Mouse (Mus musculus): Measurements from ENCODE around the gene Btbd11. TPM values are rescaled to one million over a fixed set of nuclear protein-coding genes. Genes with fewer than 3 reads are reported as not detected.

The Btbd11 gene
- total and polyA plus RNA-seq, 3 experiments, result 5.7 to 14.6 (median 10.0) TPM

GRCm38 (mm10) chr10:85420851-85421628 lies 34.4 kb downstream of the Btbd11 start:
- no peak for DNase-seq

- DNase-seq, result no peak
These were observed 35.0 kb downstream of the Btbd11 start for GRCm38 (mm10) chr10:85421629-85422012.

GRCm38 (mm10) chr10:85425756-85426155 lies 39.1 kb downstream of the Btbd11 start:
- no peak for DNase-seq

GRCm38 (mm10) chr10:85437217-85437616 lies 50.6 kb downstream of the Btbd11 start:
- DNase-seq, result no peak

- DNase-seq, result no peak
These were observed 56.8 kb downstream of the Btbd11 start for GRCm38 (mm10) chr10:85443371-85443770.

GRCm38 (mm10) chr10:85445891-85446290 lies 59.3 kb downstream of the Btbd11 start:
- DNase-seq, result peak; percentile 50

- no peak for DNase-seq
These were observed 60.1 kb downstream of the Btbd11 start for GRCm38 (mm10) chr10:85446700-85447099.

GRCm38 (mm10) chr10:85447869-85448268 lies 61.3 kb downstream of the Btbd11 start:
- DNase-seq, result no peak

- DNase-seq, result no peak
These were observed 65.2 kb downstream of the Btbd11 start for GRCm38 (mm10) chr10:85451629-85452368.

- no peak for DNase-seq
These were observed 66.7 kb downstream of the Btbd11 start for GRCm38 (mm10) chr10:85453221-85453775.

GRCm38 (mm10) chr10:85455985-85456384 lies 69.4 kb downstream of the Btbd11 start:
- DNase-seq, result peak; percentile 35

GRCm38 (mm10) chr10:85458744-85459344 lies 72.2 kb downstream of the Btbd11 start:
- DNase-seq, result peak; percentile 73

GRCm38 (mm10) chr10:85460736-85461135 lies 74.1 kb downstream of the Btbd11 start:
- no peak for DNase-seq

- DNase-seq, result no peak
These were observed 77.5 kb downstream of the Btbd11 start for GRCm38 (mm10) chr10:85464152-85464551.

- DNase-seq, result no peak
These were observed 79.1 kb downstream of the Btbd11 start for GRCm38 (mm10) chr10:85465516-85466408.

- no peak for DNase-seq
These were observed 79.8 kb downstream of the Btbd11 start for GRCm38 (mm10) chr10:85466409-85466761.

GRCm38 (mm10) chr10:85467393-85467792 lies 80.8 kb downstream of the Btbd11 start:
- DNase-seq, result no peak

- no peak for DNase-seq
These were observed 81.9 kb downstream of the Btbd11 start for GRCm38 (mm10) chr10:85468527-85468926.

- no peak for DNase-seq
These were observed 82.7 kb downstream of the Btbd11 start for GRCm38 (mm10) chr10:85469341-85469740.

- DNase-seq, result no peak
These were observed 86.7 kb downstream of the Btbd11 start for GRCm38 (mm10) chr10:85473265-85473664.

GRCm38 (mm10) chr10:85473871-85474270 lies 87.3 kb downstream of the Btbd11 start:
- no peak for DNase-seq

Measured in adrenal gland, adult 2 months (tissue).